Mouse (Mus musculus): Measurements from ENCODE around the gene Gm11985.

- TF ChIP-seq POLR2A (IDR thresholded peaks at IDR 0.05; ENCODE audit: insufficient read depth, low read depth, low read length) (no peak), CTCF (IDR thresholded peaks at IDR 0.05; ENCODE audit: insufficient read depth, low read depth, low read length) (no peak)
Observed at GRCm38 (mm10) chr11:7228107-7228506, 39.7 kb upstream of the Gm11985 start.

All from olfactory bulb, adult 2 months (tissue).